Mouse (Mus musculus) neural tube, embryonic 12.5 days (tissue): Measurements from ENCODE around the gene Rbm5. TPM values are rescaled to one million over a fixed set of nuclear protein-coding genes. Genes with fewer than 3 reads are reported as not detected.

Experiments
- ATAC-seq: fragments of 200-750 bp; cut with Nextera tagmentation; 2 replicates; pipeline ENCODE4 v1.8.0; 2017; ENCODE audit warnings: low read depth, mild to moderate bottlenecking, moderate TSS enrichment, moderate library complexity; ENCODE audit not compliant: low FRiP score
- H3K27ac ChIP-seq: fragments of 300-500 bp; sonication (generic); 2 replicates; pipeline ENCODE4 v1.5.1; 2016
- H3K27me3 ChIP-seq: fragments of 300-500 bp; sonication (generic); replicated peaks from 2 replicates; pipeline ENCODE4 v1.6.1; 2016; ENCODE audit warnings: mild to moderate bottlenecking
- H3K36me3 ChIP-seq: fragments of 300-500 bp; sonication (generic); 2 replicates; pipeline ENCODE4 v1.6.1; 2016; ENCODE audit warnings: mild to moderate bottlenecking
- H3K4me1 ChIP-seq: fragments of 300-500 bp; sonication (generic); 2 replicates; pipeline ENCODE4 v1.6.1; 2016
- H3K4me2 ChIP-seq: fragments of 300-500 bp; sonication (generic); replicated peaks from 2 replicates; pipeline ENCODE4 v1.6.1; 2016; ENCODE audit warnings: mild to moderate bottlenecking
- H3K4me3 ChIP-seq: fragments of 300-500 bp; sonication (generic); 2 replicates; pipeline ENCODE4 v1.5.1; 2016
- H3K9ac ChIP-seq: fragments of 300-500 bp; sonication (generic); 2 replicates; pipeline ENCODE4 v1.6.1; 2016; ENCODE audit warnings: mild to moderate bottlenecking
- H3K9me3 ChIP-seq: fragments of 300-500 bp; sonication (generic); 2 replicates; pipeline ENCODE4 v1.6.1; 2016; ENCODE audit warnings: mild to moderate bottlenecking
- WGBS: fragments of 180-500 bp; shearing (Covaris S2); methylation state at CpG from one replicate; pipeline ENCODE4 v1.1.7; 2016; 5-methylcytosine and 5-hydroxymethylcytosine counted together
- polyA plus RNA-seq: library from polyadenylated mRNA; unstranded; fragments of >200 nt; fragmentation: Nextera tagmentation; extraction: Ambion mirVana; gene quantifications from 2 replicates; pipeline ENCODE4 v1.2.1, GENCODE M21; 2016

Gene Rbm5
- 231 and 241 TPM in 2 replicates for polyA plus RNA-seq

DNA sequence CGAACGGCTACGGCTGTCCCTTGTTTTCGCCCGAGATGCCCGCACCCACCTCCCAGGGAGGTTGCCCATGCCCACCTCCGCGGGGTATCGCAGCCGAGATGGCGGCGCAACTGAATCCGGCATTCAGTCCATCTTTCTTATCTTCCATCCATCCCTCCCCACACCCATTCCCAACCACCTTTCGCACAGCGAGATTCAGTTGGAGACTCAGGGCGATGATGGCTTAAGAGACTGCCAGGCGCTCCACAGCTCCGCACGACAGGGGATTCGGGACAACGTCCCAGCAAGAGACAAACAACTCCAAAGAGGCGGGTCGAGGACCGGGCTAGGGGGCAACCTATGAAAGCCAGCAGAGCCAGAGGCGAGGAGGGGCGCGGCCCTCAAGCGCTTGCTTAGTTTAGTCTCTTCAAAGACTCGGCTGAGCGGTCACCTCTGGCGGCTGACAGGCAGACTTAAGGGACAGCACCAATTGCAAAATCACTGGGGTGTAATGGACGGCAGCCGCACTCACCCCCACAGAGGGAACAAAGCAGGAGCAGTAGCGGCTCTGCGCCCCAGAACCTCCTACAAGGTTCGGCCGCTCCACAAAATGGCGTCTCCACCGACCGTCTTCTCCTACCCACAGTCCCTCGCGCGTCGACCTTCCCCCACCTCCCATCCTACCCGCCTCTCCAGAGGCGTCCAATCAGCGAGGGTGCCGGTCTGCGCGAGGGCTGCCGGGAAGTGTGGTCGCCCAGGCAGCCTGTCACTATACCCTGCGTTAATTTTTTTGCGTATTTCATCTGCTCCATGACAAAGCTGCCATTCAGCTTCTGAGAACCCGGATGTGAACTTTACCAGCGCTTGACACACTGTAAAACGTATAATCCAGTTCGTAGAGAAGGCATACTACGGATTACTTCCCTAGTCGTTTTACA lies at the start of gene Rbm5:
Gene Rbm5, minus strand, starts transcription at position 623 of the 917 bp plus-strand sequence.
- H3K4me2 ChIP-seq: peak within 1 kb of the TSS; percentile 68
- no peaks in the 10 kb centered on the region for H3K9me3 ChIP-seq
- H3K27ac ChIP-seq: peak within 1 kb of the TSS; percentile 65; the same call in 1 of the 2 replicates
- peak within 1 kb of the TSS; percentile 96 for H3K9ac ChIP-seq
- WGBS: under 1% methylated on average over 60 of the region's 60 CpGs
- ATAC-seq: peak; percentile 100
- H3K4me3 ChIP-seq: peak within 1 kb of the TSS; percentile 73
- peaks cover 7% of the 10 kb centered on the region for H3K4me1 ChIP-seq
- H3K27me3 ChIP-seq: no peaks in the 10 kb centered on the region
- H3K36me3 ChIP-seq: peaks cover 58% of the 10 kb centered on the region

DNA sequence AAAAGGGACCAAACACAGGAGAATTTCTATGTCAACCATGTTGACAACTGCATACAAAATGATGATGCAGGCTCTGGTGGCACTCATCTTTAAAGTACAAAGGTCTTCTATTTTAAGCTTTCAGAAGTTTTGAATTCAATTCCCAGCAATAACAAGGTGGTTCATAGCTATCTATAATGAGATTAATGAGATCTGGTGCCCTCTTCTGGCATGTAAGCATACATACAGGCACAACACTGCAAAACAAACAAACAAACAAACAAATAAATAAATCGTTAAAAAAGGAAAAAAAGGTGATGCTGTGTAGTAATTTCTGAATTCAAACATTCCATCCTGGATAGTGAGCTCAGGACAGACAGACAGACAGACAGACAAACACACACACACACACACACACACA lies 41.3 kb upstream of the Rbm5 start:
- Histone ChIP-seq H3K9me3 (no peaks in the 10 kb centered on the region), H3K4me3 (no peak overlapping the region), H3K27ac (no peak overlapping the region), H3K4me1 (no peaks in the 10 kb centered on the region), H3K27me3 (no peaks in the 10 kb centered on the region), H3K9ac (no peak overlapping the region), H3K36me3 (peaks cover 31% of the 10 kb centered on the region), H3K4me2 (no peak overlapping the region)
- 83% methylated on average over 1 of the region's 1 CpGs for WGBS
- no peak for ATAC-seq

DNA sequence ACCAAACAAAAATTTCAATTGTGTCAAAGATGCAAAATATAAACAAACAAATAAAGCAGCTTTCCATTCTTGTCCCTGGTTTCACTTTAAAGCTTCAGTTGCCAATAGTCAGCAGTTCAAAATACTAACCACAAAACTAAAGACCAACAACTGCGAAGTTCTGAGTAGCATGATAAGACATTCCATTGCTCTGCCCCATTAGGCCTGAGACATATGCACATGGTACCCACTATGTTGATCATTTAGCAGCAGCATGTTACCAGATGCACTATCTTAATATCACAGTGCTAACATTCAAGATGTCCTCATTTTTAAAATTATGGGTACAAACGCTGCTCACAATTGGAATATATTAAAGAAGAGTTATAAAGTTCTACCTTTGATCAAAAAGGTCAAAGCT lies 40.2 kb upstream of the Rbm5 start:
- Histone ChIP-seq H3K36me3 (peaks cover 30% of the 10 kb centered on the region), H3K4me1 (no peaks in the 10 kb centered on the region), H3K4me2 (no peak overlapping the region), H3K27ac (no peak overlapping the region), H3K9me3 (no peaks in the 10 kb centered on the region), H3K27me3 (no peaks in the 10 kb centered on the region), H3K4me3 (no peak overlapping the region), H3K9ac (no peak overlapping the region)
- 93% methylated on average over 2 of the region's 2 CpGs for WGBS
- ATAC-seq: no peak

DNA sequence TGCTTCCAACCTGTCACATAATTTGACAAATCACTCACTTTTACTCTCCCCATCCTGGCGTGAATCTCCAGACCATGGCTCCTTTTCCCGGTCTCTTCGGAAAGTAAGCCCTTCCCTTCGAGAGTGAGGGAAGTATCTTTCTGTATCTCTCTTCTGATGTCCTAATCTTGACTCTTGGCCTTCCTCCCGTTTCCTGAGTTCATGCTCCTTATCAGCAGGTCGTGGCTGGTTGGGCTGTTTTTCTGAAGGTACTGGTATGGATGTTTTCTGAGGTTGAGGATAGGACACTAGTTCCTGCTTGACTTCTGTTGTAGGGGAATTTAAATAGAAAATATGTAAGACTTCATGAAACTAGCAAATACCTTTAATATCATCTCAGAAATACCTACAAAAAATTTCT lies 20.9 kb upstream of the Rbm5 start:
- no peak overlapping the region for H3K27ac ChIP-seq
- H3K4me2 ChIP-seq: no peak overlapping the region
- H3K4me3 ChIP-seq: no peak overlapping the region
- no peaks in the 10 kb centered on the region for H3K4me1 ChIP-seq
- H3K9me3 ChIP-seq: no peaks in the 10 kb centered on the region
- H3K36me3 ChIP-seq: peaks cover 62% of the 10 kb centered on the region
- ATAC-seq: no peak
- H3K9ac ChIP-seq: no peak overlapping the region
- H3K27me3 ChIP-seq: no peaks in the 10 kb centered on the region
- WGBS: 87% methylated on average over 6 of the region's 6 CpGs

DNA sequence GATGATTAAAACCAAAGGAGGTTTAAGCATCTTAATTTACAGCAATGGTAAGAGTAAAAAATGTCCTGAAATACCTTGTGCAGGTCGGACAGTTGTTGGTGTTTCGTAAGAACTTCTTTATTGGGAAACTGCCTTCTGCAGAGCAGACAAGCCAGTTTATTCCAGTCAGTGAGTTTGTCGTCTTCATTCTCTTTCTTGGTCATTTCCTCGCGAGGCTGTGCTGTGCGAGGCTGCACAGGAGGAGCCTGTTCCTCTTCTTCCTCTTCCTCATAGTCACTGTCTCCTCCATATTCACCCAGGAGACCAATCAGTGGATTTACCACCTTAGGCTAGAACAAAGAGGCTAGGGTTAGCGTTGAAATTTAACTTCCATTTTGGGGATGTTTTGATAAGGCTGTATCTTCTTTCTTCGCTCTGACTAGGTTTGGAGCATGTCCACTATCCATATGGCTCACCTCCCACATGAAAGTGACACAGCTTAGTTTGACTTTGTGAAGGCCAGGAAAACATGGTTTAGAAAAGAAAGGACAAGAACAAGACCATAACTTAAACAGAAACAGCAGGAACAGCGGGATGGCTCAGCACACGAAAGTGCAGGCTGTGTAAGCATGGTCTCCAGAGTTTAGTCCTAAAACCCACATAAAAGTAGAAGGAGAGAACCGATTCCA lies 11.9 kb upstream of the Rbm5 start:
- no peak overlapping the region for H3K27ac ChIP-seq
- H3K27me3 ChIP-seq: no peaks in the 10 kb centered on the region
- ATAC-seq: no peak
- WGBS: 95% methylated on average over 11 of the region's 11 CpGs
- H3K4me3 ChIP-seq: no peak overlapping the region
- H3K36me3 ChIP-seq: peaks cover 86% of the 10 kb centered on the region
- H3K4me1 ChIP-seq: no peaks in the 10 kb centered on the region
- no peak overlapping the region for H3K4me2 ChIP-seq
- no peaks in the 10 kb centered on the region for H3K9me3 ChIP-seq
- H3K9ac ChIP-seq: no peak overlapping the region

GRCm38 (mm10) chr9:107776809-107777208 lies 6.0 kb upstream of the Rbm5 start:
- Histone ChIP-seq H3K4me2 (no peak overlapping the region), H3K4me3 (no peak overlapping the region), H3K9ac (no peak overlapping the region), H3K9me3 (no peaks in the 10 kb centered on the region), H3K27ac (no peak overlapping the region), H3K27me3 (no peaks in the 10 kb centered on the region), H3K4me1 (no peaks in the 10 kb centered on the region), H3K36me3 (peaks cover 72% of the 10 kb centered on the region)
- no peak for ATAC-seq

DNA sequence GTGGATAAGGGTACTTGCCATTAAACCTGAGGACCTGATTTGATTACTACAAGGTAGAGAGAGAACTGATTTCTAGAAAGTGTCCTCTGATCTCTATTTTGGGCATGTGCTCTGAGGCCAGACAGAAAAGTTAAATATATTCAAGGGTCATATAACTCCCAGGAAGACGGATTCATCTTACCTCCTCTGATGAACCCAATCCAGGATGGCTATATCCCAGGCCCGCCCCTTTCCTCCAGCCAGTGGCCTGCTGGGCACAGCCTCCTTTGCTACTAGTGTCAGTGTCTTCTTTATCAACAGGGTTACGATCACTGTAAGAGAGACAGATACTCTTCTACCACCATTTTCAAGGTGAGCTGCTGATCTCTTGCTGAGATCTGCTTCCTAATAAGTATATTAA lies 3.6 kb upstream of the Rbm5 start:
- peaks cover 48% of the 10 kb centered on the region for H3K36me3 ChIP-seq
- WGBS: 91% methylated on average over 3 of the region's 3 CpGs

GRCm38 (mm10) chr9:107771782-107772181 lies 986 bp upstream of the Rbm5 start:
- H3K4me3 ChIP-seq: no peak overlapping the region
- no peaks in the 10 kb centered on the region for H3K27me3 ChIP-seq
- no peak for ATAC-seq
- WGBS: 72% methylated on average over 2 of the region's 2 CpGs
- H3K4me2 ChIP-seq: no peak overlapping the region
- no peak overlapping the region for H3K27ac ChIP-seq
- H3K36me3 ChIP-seq: peaks cover 56% of the 10 kb centered on the region
- no peak overlapping the region for H3K9ac ChIP-seq
- peaks cover 7% of the 10 kb centered on the region for H3K4me1 ChIP-seq
- no peaks in the 10 kb centered on the region for H3K9me3 ChIP-seq

More for the DNA sequence above, 3.6 kb upstream of the Rbm5 start:
- Histone ChIP-seq H3K4me1 (peaks cover under 1% of the 10 kb centered on the region; the same call in 1 of the 2 replicates), H3K4me2 (no peak overlapping the region), H3K27me3 (no peaks in the 10 kb centered on the region), H3K9me3 (no peaks in the 10 kb centered on the region), H3K9ac (no peak overlapping the region), H3K27ac (no peak overlapping the region), H3K4me3 (no peak overlapping the region)
- ATAC-seq: no peak

DNA sequence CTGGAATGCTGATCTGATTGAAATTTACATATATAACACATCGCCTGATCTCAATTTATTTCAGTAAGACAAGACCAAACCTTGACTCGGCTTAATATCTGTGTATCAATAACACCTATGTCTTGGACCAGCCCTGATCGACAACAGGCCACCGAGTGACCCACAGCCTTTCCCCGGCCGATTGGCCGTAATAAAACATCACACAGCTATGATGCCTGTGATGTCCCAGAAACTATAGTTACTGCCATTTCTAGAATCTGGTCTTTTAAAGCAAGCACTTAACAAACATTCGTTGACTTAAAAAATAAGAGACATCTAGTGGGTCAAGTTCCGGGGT lies 791 bp downstream of the Rbm5 start:
- no peak for ATAC-seq
- peak overlapping the region; percentile 68 for H3K4me2 ChIP-seq
- H3K9me3 ChIP-seq: no peaks in the 10 kb centered on the region
- H3K27ac ChIP-seq: no peak overlapping the region
- peak overlapping the region; percentile 73 for H3K4me3 ChIP-seq
- peak overlapping the region; percentile 96 for H3K9ac ChIP-seq
- H3K36me3 ChIP-seq: peaks cover 60% of the 10 kb centered on the region
- H3K4me1 ChIP-seq: peaks cover 7% of the 10 kb centered on the region
- no peaks in the 10 kb centered on the region for H3K27me3 ChIP-seq
- 2% methylated on average over 9 of the region's 9 CpGs for WGBS

DNA sequence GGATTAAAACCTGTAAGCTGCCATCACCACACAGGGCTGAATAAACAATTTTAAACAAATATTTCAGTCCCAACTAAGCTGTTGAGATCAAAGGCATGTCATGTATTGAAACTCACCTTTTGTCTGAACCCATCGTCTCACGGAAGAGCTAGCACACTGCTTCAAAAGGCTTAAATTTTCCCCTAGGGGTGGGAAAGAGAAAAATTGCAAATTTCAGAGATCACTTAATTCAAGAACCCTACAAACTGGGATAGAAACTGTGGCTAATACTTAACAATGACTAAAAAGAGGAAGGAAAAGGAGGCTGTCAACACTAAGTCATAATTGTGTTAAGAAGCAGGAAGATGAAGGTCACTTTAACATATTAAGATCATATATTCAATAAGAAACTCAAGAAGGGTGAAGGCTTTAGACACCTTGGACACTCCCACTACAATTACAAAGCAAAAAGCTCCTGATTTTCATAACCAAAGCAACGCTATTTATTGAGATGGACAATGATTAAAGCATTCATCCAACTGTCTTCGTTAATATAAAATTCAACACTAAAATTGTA lies 1.3 kb downstream of the Rbm5 start:
- H3K4me3 ChIP-seq: peak overlapping the region; percentile 73
- peaks cover 7% of the 10 kb centered on the region for H3K4me1 ChIP-seq
- no peaks in the 10 kb centered on the region for H3K9me3 ChIP-seq
- H3K27me3 ChIP-seq: no peaks in the 10 kb centered on the region
- ATAC-seq: no peak
- no peak overlapping the region for H3K27ac ChIP-seq
- H3K9ac ChIP-seq: peak overlapping the region; percentile 96
- H3K36me3 ChIP-seq: peaks cover 60% of the 10 kb centered on the region
- WGBS: 24% methylated on average over 4 of the region's 4 CpGs
- peak overlapping the region; percentile 68 for H3K4me2 ChIP-seq

DNA sequence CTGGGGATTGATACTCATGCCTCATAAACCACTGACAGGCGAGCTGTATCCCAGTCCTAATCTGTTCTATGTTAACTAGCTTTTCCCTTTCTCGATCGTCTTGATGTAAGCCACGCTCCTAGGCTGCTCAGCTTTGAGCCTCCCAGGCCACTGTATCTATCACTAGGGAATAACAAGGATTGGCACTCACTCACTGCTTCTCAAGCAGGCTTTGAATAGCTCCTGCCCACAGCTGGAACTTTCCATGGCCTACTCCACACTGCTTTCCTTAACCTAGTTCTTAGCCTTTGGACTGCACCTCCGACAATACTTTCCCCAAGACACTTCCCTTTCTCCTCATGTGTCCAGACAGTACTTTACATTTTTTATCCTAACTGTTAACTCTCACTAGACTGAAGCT lies 1.9 kb downstream of the Rbm5 start:
- peaks cover 7% of the 10 kb centered on the region for H3K4me1 ChIP-seq
- no peak overlapping the region for H3K9ac ChIP-seq
- H3K36me3 ChIP-seq: peaks cover 60% of the 10 kb centered on the region
- WGBS: 81% methylated on average over 5 of the region's 5 CpGs
- H3K27me3 ChIP-seq: no peaks in the 10 kb centered on the region
- no peaks in the 10 kb centered on the region for H3K9me3 ChIP-seq
- H3K4me2 ChIP-seq: peak overlapping the region; percentile 68
- no peak for ATAC-seq
- no peak overlapping the region for H3K27ac ChIP-seq
- 0 out of 2 replicates have a peak overlapping the region, but pooled peaks have one; percentile 11 for H3K4me3 ChIP-seq

DNA sequence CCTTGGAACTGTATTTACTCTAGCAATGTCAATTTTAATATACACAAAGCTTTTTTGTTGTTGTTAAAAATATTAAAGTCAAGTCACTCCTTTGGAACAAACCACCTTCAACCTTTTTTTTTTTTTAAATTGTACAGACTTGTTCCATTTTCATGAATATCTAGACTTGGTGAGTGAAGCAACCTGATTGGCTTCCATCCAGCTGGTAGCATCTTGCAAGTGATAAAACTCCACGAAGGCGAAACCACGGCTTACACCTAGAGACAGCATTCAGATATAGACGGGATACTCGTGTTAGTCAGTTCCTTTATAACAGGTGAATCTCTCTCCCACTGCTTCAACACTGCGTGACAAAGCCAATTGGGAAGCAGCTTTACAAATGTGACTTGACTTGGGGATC lies 11.2 kb downstream of the Rbm5 start:
- no peaks in the 10 kb centered on the region for H3K9me3 ChIP-seq
- no peak overlapping the region for H3K9ac ChIP-seq
- H3K4me2 ChIP-seq: no peak overlapping the region
- no peak overlapping the region for H3K4me3 ChIP-seq
- H3K27me3 ChIP-seq: no peaks in the 10 kb centered on the region
- peaks cover 90% of the 10 kb centered on the region for H3K36me3 ChIP-seq
- no peak overlapping the region for H3K27ac ChIP-seq
- no peak for ATAC-seq
- no peaks in the 10 kb centered on the region for H3K4me1 ChIP-seq
- 96% methylated on average over 6 of the region's 6 CpGs for WGBS
